In the genomic region with DNA sequence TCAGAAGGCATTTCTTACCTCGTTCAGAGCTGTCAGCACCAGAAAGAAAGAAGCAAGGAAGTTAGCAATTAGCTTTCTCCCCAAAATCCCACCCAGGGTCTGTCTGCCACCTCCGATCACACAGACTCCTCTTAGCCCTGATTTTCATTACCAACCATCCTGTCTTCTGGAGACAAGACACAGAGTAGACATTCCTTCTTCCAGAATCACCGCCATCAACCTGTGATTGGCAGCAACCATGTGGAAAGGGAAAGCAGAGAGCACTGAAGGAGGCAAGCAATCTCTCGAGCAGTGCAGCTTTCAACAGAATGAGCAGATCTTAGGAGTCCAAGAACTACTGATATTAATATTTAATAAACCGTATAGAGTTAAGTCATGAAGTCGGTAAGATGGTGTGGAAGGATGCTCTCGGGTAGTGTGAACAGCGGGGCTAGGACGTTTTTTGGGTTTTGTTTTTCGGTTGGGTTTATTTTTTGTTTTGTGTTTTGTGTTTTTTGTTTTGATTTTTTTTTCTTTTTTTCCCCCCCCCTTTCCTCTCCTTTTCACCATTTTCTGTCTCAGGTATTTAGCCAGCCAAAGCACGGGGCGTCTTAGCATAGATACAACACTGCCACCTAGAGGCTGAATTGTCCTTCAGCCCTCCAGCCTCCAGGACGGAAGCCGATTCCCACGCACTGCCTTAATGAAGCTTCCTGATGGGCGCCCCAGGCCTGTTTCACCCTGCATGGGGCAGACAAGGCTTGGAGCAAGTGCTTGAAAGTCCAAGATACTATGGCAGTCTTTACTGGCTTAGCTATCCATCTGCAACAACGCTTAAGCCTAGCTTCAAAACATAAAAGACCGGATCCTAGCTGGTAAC, we compare ENCODE assay signal across 8 mouse cellular contexts.
DNase-seq lines count a peak whose midpoint lies in the region; ATAC-seq lines count a peak whose summit lies in the region.

No protein-coding gene starts in this region.

- 34% methylated on average over 18 of the region's 18 CpGs for WGBS in embryonic facial prominence, embryonic 11.5 days
- 31% methylated on average over 18 of the region's 18 CpGs for WGBS in heart, embryonic 10.5 days
- 39% methylated on average over 18 of the region's 18 CpGs for WGBS in kidney, embryonic 15.5 days
- WGBS in limb, embryonic 12.5 days, result 35% methylated on average over 18 of the region's 18 CpGs
- 39% methylated on average over 18 of the region's 18 CpGs for WGBS in neural tube, embryonic 12.5 days

- no peaks in the 10 kb centered on the region for H3K27me3 ChIP-seq in embryonic facial prominence, embryonic 11.5 days (ENCODE audit: control insufficient read depth, insufficient read depth, low read length)
- H3K27me3 ChIP-seq in heart, embryonic 10.5 days (ENCODE audit: insufficient read depth, poor library complexity, severe bottlenecking), result no peaks in the 10 kb centered on the region
- H3K27me3 ChIP-seq in kidney, embryonic 15.5 days, result no peaks in the 10 kb centered on the region
- H3K27me3 ChIP-seq in limb, embryonic 12.5 days, result 0 out of 2 replicates have a peak, but pooled peaks cover 3% of the 10 kb centered on the region
- no peaks in the 10 kb centered on the region for H3K27me3 ChIP-seq in neural tube, embryonic 12.5 days (replicated peaks)

- H3K4me1 ChIP-seq in embryonic facial prominence, embryonic 11.5 days (ENCODE audit: control insufficient read depth, insufficient read depth, low read length), result no peaks in the 10 kb centered on the region
- no peaks in the 10 kb centered on the region for H3K4me1 ChIP-seq in heart, embryonic 10.5 days
- H3K4me1 ChIP-seq in kidney, embryonic 15.5 days, result 0 out of 2 replicates have a peak, but pooled peaks cover 2% of the 10 kb centered on the region
- H3K4me1 ChIP-seq in limb, embryonic 12.5 days (replicated peaks), result no peaks in the 10 kb centered on the region
- no peaks in the 10 kb centered on the region for H3K4me1 ChIP-seq in neural tube, embryonic 12.5 days

- H3K9me3 ChIP-seq in embryonic facial prominence, embryonic 11.5 days (replicated peaks; ENCODE audit: control insufficient read depth, low read length), result no peaks in the 10 kb centered on the region
- no peaks in the 10 kb centered on the region for H3K9me3 ChIP-seq in heart, embryonic 10.5 days
- no peaks in the 10 kb centered on the region for H3K9me3 ChIP-seq in kidney, embryonic 15.5 days (replicated peaks)
- H3K9me3 ChIP-seq in limb, embryonic 12.5 days, result no peaks in the 10 kb centered on the region
- no peaks in the 10 kb centered on the region for H3K9me3 ChIP-seq in neural tube, embryonic 12.5 days

- no peaks in the 10 kb centered on the region for H3K36me3 ChIP-seq in embryonic facial prominence, embryonic 11.5 days (replicated peaks; ENCODE audit: control insufficient read depth, insufficient read depth, low read depth, low read length)
- H3K36me3 ChIP-seq in heart, embryonic 10.5 days, result no peaks in the 10 kb centered on the region
- H3K36me3 ChIP-seq in kidney, embryonic 15.5 days, result no peaks in the 10 kb centered on the region
- H3K36me3 ChIP-seq in limb, embryonic 12.5 days, result no peaks in the 10 kb centered on the region
- H3K36me3 ChIP-seq in neural tube, embryonic 12.5 days, result no peaks in the 10 kb centered on the region

- ATAC-seq in embryonic facial prominence, embryonic 11.5 days (replicated peaks; ENCODE audit: insufficient number of reproducible peaks, low FRiP score, low TSS enrichment, low read depth), result peak; percentile 74
- peak; percentile 82 for ATAC-seq in kidney, embryonic 15.5 days (replicated peaks; ENCODE audit: low FRiP score)
- ATAC-seq in limb, embryonic 12.5 days (ENCODE audit: insufficient number of reproducible peaks, insufficient read depth, low FRiP score, low TSS enrichment, low read depth), result peak; percentile 80
- peak; percentile 91 for ATAC-seq in neural tube, embryonic 12.5 days (ENCODE audit: low FRiP score, low read depth)

- peak; percentile 84 for DNase-seq in 3T3-L1 (ENCODE audit: low read depth, low spot score)
- DNase-seq in adrenal gland, postnatal 25 days, result peak; percentile 59
- peak; percentile 94 for DNase-seq in embryonic facial prominence, embryonic 11.5 days (ENCODE audit: low spot score)
- DNase-seq in heart, embryonic 10.5 days (ENCODE audit: low spot score), result peak; percentile 79
- peak; percentile 21 for DNase-seq in yolk sac, embryonic 10.5 days (ENCODE audit: low spot score)

- H3K27ac ChIP-seq in embryonic facial prominence, embryonic 11.5 days (replicated peaks; ENCODE audit: low read depth, low read length), result no peak overlapping the region
- H3K27ac ChIP-seq in heart, embryonic 10.5 days, result no peak overlapping the region
- H3K27ac ChIP-seq in kidney, embryonic 15.5 days, result no peak overlapping the region
- H3K27ac ChIP-seq in limb, embryonic 12.5 days, result no peak overlapping the region
- H3K27ac ChIP-seq in neural tube, embryonic 12.5 days, result no peak overlapping the region

- H3K9ac ChIP-seq in embryonic facial prominence, embryonic 11.5 days (replicated peaks; ENCODE audit: low read length), result no peak overlapping the region; the same call in 1 of the 2 replicates
- H3K9ac ChIP-seq in kidney, embryonic 15.5 days, result no peak overlapping the region
- no peak overlapping the region for H3K9ac ChIP-seq in limb, embryonic 12.5 days (replicated peaks)
- H3K9ac ChIP-seq in neural tube, embryonic 12.5 days, result no peak overlapping the region

- H3K4me3 ChIP-seq in embryonic facial prominence, embryonic 11.5 days (ENCODE audit: low read depth, low read length), result no peak overlapping the region
- H3K4me3 ChIP-seq in heart, embryonic 10.5 days, result 0 out of 2 replicates have a peak overlapping the region, but pooled peaks have one; percentile 10
- no peak overlapping the region for H3K4me3 ChIP-seq in kidney, embryonic 15.5 days (replicated peaks)
- H3K4me3 ChIP-seq in limb, embryonic 12.5 days (replicated peaks), result no peak overlapping the region
- no peak overlapping the region for H3K4me3 ChIP-seq in neural tube, embryonic 12.5 days

- no peak overlapping the region for H3K4me2 ChIP-seq in embryonic facial prominence, embryonic 11.5 days (ENCODE audit: low read depth, low read length)
- peak overlapping the region; percentile 37; the same call in 1 of the 2 replicates for H3K4me2 ChIP-seq in kidney, embryonic 15.5 days
- H3K4me2 ChIP-seq in limb, embryonic 12.5 days, result peak overlapping the region; percentile 39
- peak overlapping the region; percentile 44 for H3K4me2 ChIP-seq in neural tube, embryonic 12.5 days (replicated peaks)

Comparison
In these comparisons a context has a peak if more than half of its experiments do, and no peak if none do; other contexts are left out.
1. DNase-seq: peak in every context shown above with its lines; median percentile 94 in embryonic facial prominence, embryonic 11.5 days; 84 in 3T3-L1; 79 in heart, embryonic 10.5 days; 59 in adrenal gland, postnatal 25 days; 21 in yolk sac, embryonic 10.5 days.